Mouse (Mus musculus): ENCODE data around the gene Eps15l1. TPM values are rescaled to one million over a fixed set of nuclear protein-coding genes. Genes with fewer than 3 reads are reported as not detected.

Eps15l1 gene
- polyA plus RNA-seq, 1 experiment from 2014 or later: 68.2 TPM

DNA sequence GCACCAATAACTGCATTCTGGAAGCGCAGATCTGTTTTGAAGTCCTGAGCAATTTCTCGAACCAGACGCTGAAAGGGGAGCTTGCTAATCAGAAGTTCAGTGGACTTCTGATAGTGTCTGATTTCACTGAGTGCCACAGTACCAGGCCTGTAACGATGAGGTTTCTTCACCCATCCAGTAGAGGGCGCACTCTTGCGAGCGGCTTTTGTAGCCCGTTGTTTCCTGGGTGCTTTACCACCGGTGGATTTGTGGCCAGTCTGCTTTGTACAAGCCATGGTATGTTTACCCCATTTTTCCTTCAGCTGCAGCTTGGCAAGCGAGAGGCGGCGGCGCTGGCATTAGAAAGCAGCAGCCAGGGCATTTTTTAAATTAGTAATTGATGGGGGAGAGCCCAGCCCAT lies 8.4 kb upstream of the Eps15l1 start:
- 53% methylated on average over 13 of the region's 13 CpGs for WGBS
- H3K27ac ChIP-seq (ENCODE audit: low read length): no peak overlapping the region
- no peak for ATAC-seq (ENCODE audit: insufficient number of reproducible peaks, insufficient read depth, low FRiP score, low read depth)

DNA sequence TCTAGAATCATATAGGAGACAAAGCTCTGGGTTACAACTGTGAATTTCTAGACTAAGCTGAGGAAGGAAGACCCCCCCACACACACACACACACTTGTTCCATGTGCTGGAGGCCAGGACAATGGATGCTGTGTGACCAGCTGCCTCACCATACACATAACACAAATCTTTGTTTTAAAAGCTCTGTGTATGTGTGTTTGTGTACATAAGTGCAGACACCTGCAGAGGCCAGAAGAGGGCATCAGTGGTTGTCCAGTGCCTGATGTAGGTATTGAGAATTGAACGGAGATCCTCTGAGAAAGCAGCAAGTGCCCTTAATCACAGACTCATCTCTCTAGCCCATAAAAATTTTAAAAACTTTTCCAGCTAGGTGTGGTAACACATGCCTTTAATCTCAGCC lies 1.7 kb upstream of the Eps15l1 start:
- Histone ChIP-seq H3K4me3 (ENCODE audit: low read depth, low read length) (no peak overlapping the region), H3K4me1 (ENCODE audit: control insufficient read depth, insufficient read depth, low read length) (peaks cover 20% of the 10 kb centered on the region), H3K36me3 (ENCODE audit: control insufficient read depth, insufficient read depth, low read length) (no peaks in the 10 kb centered on the region), H3K4me2 (replicated peaks; ENCODE audit: low read depth, low read length) (no peak overlapping the region), H3K27me3 (ENCODE audit: control insufficient read depth, insufficient read depth, low read length) (no peaks in the 10 kb centered on the region), H3K9ac (replicated peaks; ENCODE audit: low read depth, low read length) (no peak overlapping the region), H3K9me3 (ENCODE audit: control insufficient read depth, low read depth, low read length) (no peaks in the 10 kb centered on the region), H3K27ac (ENCODE audit: low read length) (no peak overlapping the region)
- 59% methylated on average over 1 of the region's 1 CpGs for WGBS
- ATAC-seq (ENCODE audit: insufficient number of reproducible peaks, insufficient read depth, low FRiP score, low read depth): no peak

More for the DNA sequence above, 8.4 kb upstream of the Eps15l1 start:
- no peaks in the 10 kb centered on the region for H3K36me3 ChIP-seq (ENCODE audit: control insufficient read depth, insufficient read depth, low read length)
- no peak overlapping the region for H3K4me2 ChIP-seq (replicated peaks; ENCODE audit: low read depth, low read length)
- H3K27me3 ChIP-seq (ENCODE audit: control insufficient read depth, insufficient read depth, low read length): no peaks in the 10 kb centered on the region
- no peaks in the 10 kb centered on the region for H3K4me1 ChIP-seq (ENCODE audit: control insufficient read depth, insufficient read depth, low read length)
- no peak overlapping the region for H3K9ac ChIP-seq (replicated peaks; ENCODE audit: low read depth, low read length)
- no peak overlapping the region for H3K4me3 ChIP-seq (ENCODE audit: low read depth, low read length)
- no peaks in the 10 kb centered on the region for H3K9me3 ChIP-seq (ENCODE audit: control insufficient read depth, low read depth, low read length)

GRCm38 (mm10) chr8:72420571-72421361 lies 494 bp downstream of the Eps15l1 start:
- peaks cover 20% of the 10 kb centered on the region for H3K4me1 ChIP-seq (ENCODE audit: control insufficient read depth, insufficient read depth, low read length)
- H3K27me3 ChIP-seq (ENCODE audit: control insufficient read depth, insufficient read depth, low read length): no peaks in the 10 kb centered on the region
- peak overlapping the region; percentile 80 for H3K4me3 ChIP-seq (ENCODE audit: low read depth, low read length)
- H3K9me3 ChIP-seq (ENCODE audit: control insufficient read depth, low read depth, low read length): no peaks in the 10 kb centered on the region
- whole genome bisulfite sequencing: under 1% methylated on average over 73 of the region's 73 CpGs
- peak overlapping the region; percentile 84 for H3K27ac ChIP-seq (ENCODE audit: low read length)
- peak overlapping the region; percentile 86 for H3K9ac ChIP-seq (replicated peaks; ENCODE audit: low read depth, low read length)
- no peaks in the 10 kb centered on the region for H3K36me3 ChIP-seq (ENCODE audit: control insufficient read depth, insufficient read depth, low read length)
- peak; percentile 59; the same call in 1 of the 2 replicates for ATAC-seq (ENCODE audit: insufficient number of reproducible peaks, insufficient read depth, low FRiP score, low read depth)
- peak overlapping the region; percentile 46 for H3K4me2 ChIP-seq (replicated peaks; ENCODE audit: low read depth, low read length)

DNA sequence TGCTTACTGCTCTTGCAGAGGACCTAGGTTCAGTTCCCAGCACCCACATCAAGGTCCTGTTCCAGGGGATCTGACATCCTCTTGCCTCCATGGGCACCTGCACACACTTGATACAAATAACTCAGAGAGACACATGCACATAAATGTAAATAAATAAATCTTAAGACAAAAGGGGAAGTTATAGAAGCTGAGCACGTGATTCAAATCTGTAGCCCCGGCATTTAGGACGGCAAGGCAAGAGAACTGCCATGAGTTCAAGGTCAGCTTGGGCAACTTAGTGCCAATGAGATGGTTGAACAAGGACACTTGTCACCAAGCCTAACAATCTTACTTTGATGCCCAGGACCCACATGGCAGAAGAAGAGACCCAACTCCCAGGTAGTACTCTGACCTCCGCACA lies 3.2 kb downstream of the Eps15l1 start:
- no peak overlapping the region for H3K27ac ChIP-seq (ENCODE audit: low read length)
- H3K36me3 ChIP-seq (ENCODE audit: control insufficient read depth, insufficient read depth, low read length): no peaks in the 10 kb centered on the region; the same call in 1 of the 2 replicates
- WGBS: 95% methylated on average over 4 of the region's 4 CpGs
- H3K27me3 ChIP-seq (ENCODE audit: control insufficient read depth, insufficient read depth, low read length): no peaks in the 10 kb centered on the region
- peaks cover 24% of the 10 kb centered on the region for H3K4me1 ChIP-seq (ENCODE audit: control insufficient read depth, insufficient read depth, low read length)
- H3K4me3 ChIP-seq (ENCODE audit: low read depth, low read length): no peak overlapping the region
- H3K9ac ChIP-seq (replicated peaks; ENCODE audit: low read depth, low read length): no peak overlapping the region
- no peaks in the 10 kb centered on the region for H3K9me3 ChIP-seq (ENCODE audit: control insufficient read depth, low read depth, low read length)
- no peak overlapping the region for H3K4me2 ChIP-seq (replicated peaks; ENCODE audit: low read depth, low read length)
- ATAC-seq (ENCODE audit: insufficient number of reproducible peaks, insufficient read depth, low FRiP score, low read depth): no peak

GRCm38 (mm10) chr8:72415252-72415651 lies 6.0 kb downstream of the Eps15l1 start:
- Histone ChIP-seq H3K36me3 (ENCODE audit: control insufficient read depth, insufficient read depth, low read length) (peaks cover 5% of the 10 kb centered on the region; the same call in 1 of the 2 replicates), H3K4me1 (ENCODE audit: control insufficient read depth, insufficient read depth, low read length) (peaks cover 22% of the 10 kb centered on the region), H3K27me3 (ENCODE audit: control insufficient read depth, insufficient read depth, low read length) (no peaks in the 10 kb centered on the region), H3K9me3 (ENCODE audit: control insufficient read depth, low read depth, low read length) (no peaks in the 10 kb centered on the region), H3K27ac (ENCODE audit: low read length) (no peak overlapping the region), H3K4me2 (replicated peaks; ENCODE audit: low read depth, low read length) (no peak overlapping the region), H3K4me3 (ENCODE audit: low read depth, low read length) (no peak overlapping the region), H3K9ac (replicated peaks; ENCODE audit: low read depth, low read length) (no peak overlapping the region)
- no peak for ATAC-seq (ENCODE audit: insufficient number of reproducible peaks, insufficient read depth, low FRiP score, low read depth)
- WGBS: 75% methylated on average over 2 of the region's 2 CpGs

GRCm38 (mm10) chr8:72413839-72414238 lies 7.4 kb downstream of the Eps15l1 start:
- H3K27ac ChIP-seq (ENCODE audit: low read length): no peak overlapping the region
- H3K4me3 ChIP-seq (ENCODE audit: low read depth, low read length): no peak overlapping the region
- peaks cover 5% of the 10 kb centered on the region; the same call in 1 of the 2 replicates for H3K36me3 ChIP-seq (ENCODE audit: control insufficient read depth, insufficient read depth, low read length)
- ATAC-seq (ENCODE audit: insufficient number of reproducible peaks, insufficient read depth, low FRiP score, low read depth): peak; percentile 77; the same call in 1 of the 2 replicates
- peaks cover 9% of the 10 kb centered on the region for H3K4me1 ChIP-seq (ENCODE audit: control insufficient read depth, insufficient read depth, low read length)
- WGBS: 77% methylated on average over 7 of the region's 7 CpGs
- no peak overlapping the region for H3K4me2 ChIP-seq (replicated peaks; ENCODE audit: low read depth, low read length)
- H3K9me3 ChIP-seq (ENCODE audit: control insufficient read depth, low read depth, low read length): no peaks in the 10 kb centered on the region
- no peak overlapping the region for H3K9ac ChIP-seq (replicated peaks; ENCODE audit: low read depth, low read length)
- H3K27me3 ChIP-seq (ENCODE audit: control insufficient read depth, insufficient read depth, low read length): no peaks in the 10 kb centered on the region

- ATAC-seq (ENCODE audit: insufficient number of reproducible peaks, insufficient read depth, low FRiP score, low read depth): no peak
- H3K4me2 ChIP-seq (replicated peaks; ENCODE audit: low read depth, low read length): no peak overlapping the region
- no peak overlapping the region for H3K4me3 ChIP-seq (ENCODE audit: low read depth, low read length)
- no peaks in the 10 kb centered on the region for H3K27me3 ChIP-seq (ENCODE audit: control insufficient read depth, insufficient read depth, low read length)
- WGBS: 66% methylated on average over 3 of the region's 3 CpGs
- no peak overlapping the region for H3K27ac ChIP-seq (ENCODE audit: low read length)
- H3K9me3 ChIP-seq (ENCODE audit: control insufficient read depth, low read depth, low read length): no peaks in the 10 kb centered on the region
- peaks cover 5% of the 10 kb centered on the region; the same call in 1 of the 2 replicates for H3K36me3 ChIP-seq (ENCODE audit: control insufficient read depth, insufficient read depth, low read length)
- 0 out of 2 replicates have a peak, but pooled peaks cover 7% of the 10 kb centered on the region for H3K4me1 ChIP-seq (ENCODE audit: control insufficient read depth, insufficient read depth, low read length)
- no peak overlapping the region for H3K9ac ChIP-seq (replicated peaks; ENCODE audit: low read depth, low read length)
Measured at GRCm38 (mm10) chr8:72409443-72409842, 11.8 kb downstream of the Eps15l1 start.

GRCm38 (mm10) chr8:72407878-72408277 lies 13.4 kb downstream of the Eps15l1 start:
- Histone ChIP-seq H3K27ac (ENCODE audit: low read length) (no peak overlapping the region; the same call in 1 of the 2 replicates), H3K9ac (replicated peaks; ENCODE audit: low read depth, low read length) (no peak overlapping the region), H3K27me3 (ENCODE audit: control insufficient read depth, insufficient read depth, low read length) (no peaks in the 10 kb centered on the region), H3K4me2 (replicated peaks; ENCODE audit: low read depth, low read length) (no peak overlapping the region), H3K4me3 (ENCODE audit: low read depth, low read length) (no peak overlapping the region), H3K4me1 (ENCODE audit: control insufficient read depth, insufficient read depth, low read length) (0 out of 2 replicates have a peak, but pooled peaks cover 7% of the 10 kb centered on the region), H3K36me3 (ENCODE audit: control insufficient read depth, insufficient read depth, low read length) (peaks cover 5% of the 10 kb centered on the region; the same call in 1 of the 2 replicates), H3K9me3 (ENCODE audit: control insufficient read depth, low read depth, low read length) (no peaks in the 10 kb centered on the region)
- WGBS: 67% methylated on average over 1 of the region's 1 CpGs
- ATAC-seq (ENCODE audit: insufficient number of reproducible peaks, insufficient read depth, low FRiP score, low read depth): no peak

All from stomach, embryonic 14.5 days (tissue).